Comparison of ENCODE assay signal across 21 mouse cellular contexts in genomic region chr6:127439063-127439462, GRCm38 (mm10). TPM values are rescaled to one million over a fixed set of nuclear protein-coding genes. Genes with fewer than 3 reads are reported as not detected.
DNase-seq lines count a peak whose midpoint lies in the region; ATAC-seq and TF ChIP-seq lines count a peak whose summit lies in the region.
"Had no signal": no experiment of that assay in that cellular context is flagged by ENCODE, and none has a peak within 500 bp of the region (broad histone marks: within the 10 kb centered on the region; RNA-seq: fewer than 3 reads in every experiment).

No protein-coding gene starts in this region.

- TF ChIP-seq CTCF in midbrain, postnatal 0 days (IDR thresholded peaks at IDR 0.05), result no peak

- H3K4me3 ChIP-seq in forebrain, embryonic 10.5 days, result no peak overlapping the region
- H3K4me3 ChIP-seq in forebrain, embryonic 14.5 days (ENCODE audit: low read depth, low read length), result no peak overlapping the region
- no peak overlapping the region for H3K4me3 ChIP-seq in hindbrain, embryonic 10.5 days
- H3K4me3 ChIP-seq in hindbrain, embryonic 16.5 days (ENCODE audit: low read length), result no peak overlapping the region
- no peak overlapping the region for H3K4me3 ChIP-seq in midbrain, postnatal 0 days (ENCODE audit: low read depth, low read length)
- no peak overlapping the region for H3K4me3 ChIP-seq in midbrain, embryonic 15.5 days
- H3K4me3 ChIP-seq: heart, adult 2 months; heart, embryonic 10.5 days; heart, embryonic 13.5 days; hindbrain, embryonic 13.5 days; intestine, embryonic 15.5 days had no signal

- DNase-seq in forebrain, embryonic 10.5 days (ENCODE audit: extremely low spot score, low spot score), result no peak
- no peak for DNase-seq in forebrain, embryonic 14.5 days (ENCODE audit: low spot score)
- DNase-seq in hindbrain, embryonic 10.5 days (ENCODE audit: low spot score), result no peak
- DNase-seq in midbrain, postnatal 0 days (ENCODE audit: low spot score), result no peak
- DNase-seq: adrenal gland, postnatal 10 days; adrenal gland, postnatal 36 days; cerebellum, adult 18-20 months; cerebellum, adult 9-10 months; gastrocnemius, postnatal 10 days; gastrocnemius, postnatal 36 days; heart, adult 2 months; heart, postnatal 14 days; heart, postnatal 4 days; kidney, adult 11 months had no signal

- H3K4me2 ChIP-seq in forebrain, embryonic 14.5 days (ENCODE audit: low read length), result no peak overlapping the region
- no peak overlapping the region for H3K4me2 ChIP-seq in hindbrain, embryonic 16.5 days (ENCODE audit: low read length)
- H3K4me2 ChIP-seq in midbrain, postnatal 0 days (ENCODE audit: low read depth, low read length, poor library complexity, severe bottlenecking), result no peak overlapping the region
- no peak overlapping the region for H3K4me2 ChIP-seq in midbrain, embryonic 15.5 days
- H3K4me2 ChIP-seq: heart, embryonic 13.5 days; hindbrain, embryonic 13.5 days; intestine, embryonic 15.5 days had no signal

- peaks cover 13% of the 10 kb centered on the region; the same call in 1 of the 2 replicates for H3K27me3 ChIP-seq in forebrain, embryonic 10.5 days (ENCODE audit: poor library complexity, severe bottlenecking)
- no peaks in the 10 kb centered on the region for H3K27me3 ChIP-seq in forebrain, embryonic 14.5 days (replicated peaks; ENCODE audit: control insufficient read depth, insufficient read depth, low read length)
- peaks cover 10% of the 10 kb centered on the region; the same call in 1 of the 2 replicates for H3K27me3 ChIP-seq in hindbrain, embryonic 10.5 days (ENCODE audit: insufficient read depth, poor library complexity, severe bottlenecking)
- H3K27me3 ChIP-seq in hindbrain, embryonic 16.5 days (replicated peaks; ENCODE audit: control insufficient read depth, insufficient read depth, low read length), result no peaks in the 10 kb centered on the region; the same call in 1 of the 2 replicates
- H3K27me3 ChIP-seq in midbrain, postnatal 0 days (ENCODE audit: insufficient read depth, low read length), result no peaks in the 10 kb centered on the region
- 0 out of 2 replicates have a peak, but pooled peaks cover 2% of the 10 kb centered on the region for H3K27me3 ChIP-seq in midbrain, embryonic 15.5 days (replicated peaks)
- H3K27me3 ChIP-seq: intestine, embryonic 15.5 days; Patski had no signal

- 91% methylated on average over 3 of the region's 3 CpGs for WGBS in forebrain, embryonic 10.5 days
- 95% methylated on average over 3 of the region's 3 CpGs for WGBS in forebrain, embryonic 14.5 days
- 91% methylated on average over 3 of the region's 3 CpGs for WGBS in hindbrain, embryonic 10.5 days
- 95% methylated on average over 3 of the region's 3 CpGs for WGBS in hindbrain, embryonic 16.5 days
- 100% methylated on average over 3 of the region's 3 CpGs for WGBS in midbrain, postnatal 0 days
- WGBS in midbrain, embryonic 15.5 days, result 95% methylated on average over 3 of the region's 3 CpGs

- H3K36me3 ChIP-seq in forebrain, embryonic 10.5 days (replicated peaks), result no peaks in the 10 kb centered on the region
- H3K36me3 ChIP-seq in forebrain, embryonic 14.5 days (ENCODE audit: control insufficient read depth, insufficient read depth, low read length), result no peaks in the 10 kb centered on the region
- no peaks in the 10 kb centered on the region for H3K36me3 ChIP-seq in hindbrain, embryonic 10.5 days
- no peaks in the 10 kb centered on the region for H3K36me3 ChIP-seq in hindbrain, embryonic 16.5 days (ENCODE audit: control insufficient read depth, insufficient read depth, low read length)
- no peaks in the 10 kb centered on the region for H3K36me3 ChIP-seq in midbrain, postnatal 0 days (ENCODE audit: insufficient read depth, low read length)
- no peaks in the 10 kb centered on the region for H3K36me3 ChIP-seq in midbrain, embryonic 15.5 days (replicated peaks)
- H3K36me3 ChIP-seq: heart, embryonic 10.5 days; heart, embryonic 13.5 days; hindbrain, embryonic 13.5 days; intestine, embryonic 15.5 days had no signal

- ATAC-seq in forebrain, embryonic 14.5 days, result no peak
- ATAC-seq in hindbrain, embryonic 16.5 days, result no peak
- ATAC-seq in midbrain, postnatal 0 days (ENCODE audit: low FRiP score), result no peak
- no peak for ATAC-seq in midbrain, embryonic 15.5 days (replicated peaks)
- ATAC-seq: intestine, embryonic 15.5 days; Patski had no signal

- no peaks in the 10 kb centered on the region for H3K9me3 ChIP-seq in forebrain, embryonic 10.5 days
- no peaks in the 10 kb centered on the region for H3K9me3 ChIP-seq in forebrain, embryonic 14.5 days (replicated peaks; ENCODE audit: control insufficient read depth, low read length)
- no peaks in the 10 kb centered on the region for H3K9me3 ChIP-seq in hindbrain, embryonic 10.5 days
- no peaks in the 10 kb centered on the region for H3K9me3 ChIP-seq in hindbrain, embryonic 16.5 days (ENCODE audit: control insufficient read depth, low read length)
- no peaks in the 10 kb centered on the region for H3K9me3 ChIP-seq in midbrain, postnatal 0 days (ENCODE audit: low read length)
- H3K9me3 ChIP-seq in midbrain, embryonic 15.5 days, result no peaks in the 10 kb centered on the region
- H3K9me3 ChIP-seq: heart, embryonic 10.5 days; heart, embryonic 13.5 days; intestine, embryonic 15.5 days had no signal

- H3K9ac ChIP-seq in forebrain, embryonic 14.5 days (ENCODE audit: low read length), result no peak overlapping the region
- no peak overlapping the region for H3K9ac ChIP-seq in hindbrain, embryonic 16.5 days (ENCODE audit: low read depth, low read length)
- no peak overlapping the region for H3K9ac ChIP-seq in midbrain, postnatal 0 days (replicated peaks; ENCODE audit: low read length, poor library complexity, severe bottlenecking)
- H3K9ac ChIP-seq in midbrain, embryonic 15.5 days, result no peak overlapping the region
- H3K9ac ChIP-seq: heart, embryonic 13.5 days; hindbrain, embryonic 13.5 days; intestine, embryonic 15.5 days had no signal

- H3K4me1 ChIP-seq in forebrain, embryonic 10.5 days, result peaks cover 38% of the 10 kb centered on the region
- H3K4me1 ChIP-seq in forebrain, embryonic 14.5 days (ENCODE audit: control insufficient read depth, insufficient read depth, low read length), result peaks cover 30% of the 10 kb centered on the region
- peaks cover 31% of the 10 kb centered on the region for H3K4me1 ChIP-seq in hindbrain, embryonic 10.5 days (replicated peaks)
- H3K4me1 ChIP-seq in hindbrain, embryonic 16.5 days (ENCODE audit: control insufficient read depth, insufficient read depth, low read depth, low read length), result peaks cover 7% of the 10 kb centered on the region
- H3K4me1 ChIP-seq in midbrain, postnatal 0 days (ENCODE audit: insufficient read depth, low read length), result 0 out of 2 replicates have a peak, but pooled peaks cover 10% of the 10 kb centered on the region
- peaks cover 28% of the 10 kb centered on the region for H3K4me1 ChIP-seq in midbrain, embryonic 15.5 days
- H3K4me1 ChIP-seq: intestine, embryonic 15.5 days had no signal

- H3K27ac ChIP-seq in forebrain, embryonic 10.5 days, result peak overlapping the region; percentile 35; the same call in 1 of the 2 replicates
- no peak overlapping the region; the same call in 1 of the 2 replicates for H3K27ac ChIP-seq in forebrain, embryonic 14.5 days (ENCODE audit: low read depth, low read length)
- 0 out of 2 replicates have a peak overlapping the region, but pooled peaks have one; percentile 23 for H3K27ac ChIP-seq in hindbrain, embryonic 10.5 days
- H3K27ac ChIP-seq in hindbrain, embryonic 16.5 days (ENCODE audit: low read depth, low read length), result no peak overlapping the region
- H3K27ac ChIP-seq in midbrain, postnatal 0 days (ENCODE audit: low read depth, low read length), result peak overlapping the region; percentile 81; the same call in 1 of the 2 replicates
- H3K27ac ChIP-seq in midbrain, embryonic 15.5 days, result no peak overlapping the region
- H3K27ac ChIP-seq: heart, adult 2 months; heart, embryonic 13.5 days; hindbrain, embryonic 13.5 days; intestine, embryonic 15.5 days had no signal

RNA-seq across cellular contexts. Expression of gene Parp11, which starts 7.6 kb away (rescaled TPM):
- 35.3 and 38.8 TPM in 2 replicates for polyA plus RNA-seq in forebrain, embryonic 10.5 days (2016; fragmentation: Nextera tagmentation; extraction: Ambion mirVana)
- polyA plus RNA-seq in forebrain, embryonic 14.5 days (2014; fragmentation: Nextera tagmentation; extraction: Ambion mirVana), result 83.3 and 90.2 TPM in 2 replicates
- polyA plus RNA-seq in hindbrain, embryonic 10.5 days (2016; fragmentation: Nextera tagmentation; extraction: Ambion mirVana), result 35.7 and 43.6 TPM in 2 replicates
- 69.2 and 80.6 TPM in 2 replicates for polyA plus RNA-seq in hindbrain, embryonic 16.5 days (2015; fragmentation: Nextera tagmentation; extraction: Ambion mirVana)
- total RNA-seq in midbrain, postnatal 0 days (2014; rRNA removed), result 68.5 and 73.2 TPM in 2 replicates
- polyA plus RNA-seq in midbrain, postnatal 0 days (2015; fragmentation: Nextera tagmentation; extraction: Ambion mirVana), result 51.5 and 57.2 TPM in 2 replicates
- 90.4 and 95.6 TPM in 2 replicates for polyA plus RNA-seq in midbrain, embryonic 15.5 days (2015; fragmentation: Nextera tagmentation; extraction: Ambion mirVana)

Comparison
In these comparisons a context has a peak if more than half of its experiments do, and no peak if none do; other contexts are left out.
1. H3K27ac ChIP-seq: peak in forebrain, embryonic 10.5 days (single experiment), hindbrain, embryonic 10.5 days (single experiment) and midbrain, postnatal 0 days (single experiment); none in forebrain, embryonic 14.5 days (single experiment), hindbrain, embryonic 16.5 days (single experiment) and midbrain, embryonic 15.5 days (single experiment).